Mouse (Mus musculus): ENCODE measurements around the gene Ppdpf.

DNA sequence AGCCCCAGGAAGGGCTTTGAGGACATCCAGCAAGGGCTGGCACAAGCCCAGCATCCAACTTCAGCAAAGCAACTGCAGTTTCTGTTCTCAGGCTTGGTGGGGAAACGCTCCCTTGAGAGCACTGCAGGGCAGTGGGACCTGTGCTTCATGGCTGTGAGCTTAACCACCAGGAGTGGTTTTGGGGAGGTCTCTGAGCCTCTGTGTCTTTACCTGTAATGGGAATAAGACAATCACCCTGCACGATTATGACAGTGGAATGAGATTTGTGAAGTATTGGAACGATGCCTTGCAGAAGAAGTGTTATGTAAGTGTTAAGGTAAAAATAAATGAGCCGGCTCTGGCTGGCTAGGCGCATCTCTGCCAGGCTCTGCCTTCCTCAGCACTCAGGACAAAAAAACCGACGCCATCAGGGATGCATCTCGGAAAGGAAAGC, 44.3 kb upstream of the Ppdpf start:
- TF ChIP-seq POLR2A (IDR thresholded peaks at IDR 0.05; ENCODE audit: control insufficient read depth, extremely low read depth, insufficient read depth, low read length, poor library complexity), result no peak
- no peak for TF ChIP-seq CTCF (IDR thresholded peaks at IDR 0.05; ENCODE audit: borderline replicate concordance, control insufficient read depth, extremely low read depth, insufficient read depth, low read length, poor library complexity)
